Mouse (Mus musculus) myocyte (in vitro differentiated cells): ENCODE results near the gene Stat3.

Source experiments
- CEBPB ChIP-seq: IDR thresholded peaks from 2 replicates; pipeline ENCODE4 v1.6.1; 2011; ENCODE audit warnings: mild to moderate bottlenecking, moderate library complexity; ENCODE audit not compliant: poor library complexity, insufficient read depth, severe bottlenecking
- E2F4 ChIP-seq: IDR thresholded peaks from one replicate; pipeline ENCODE4 v1.6.1; 2011; ENCODE audit warnings: mild to moderate bottlenecking, control low read depth, moderate library complexity; ENCODE audit not compliant: insufficient read depth
- MAX ChIP-seq: IDR thresholded peaks from one replicate; pipeline ENCODE4 v1.6.1; 2011; ENCODE audit warnings: low read depth, mild to moderate bottlenecking, control low read depth
- MYOD1 ChIP-seq, 3 experiments: IDR thresholded peaks; one replicate each; pipeline ENCODE4 v1.6.1; 2011; ENCODE audit warnings: control low read depth in 2 of 3, low read depth in 2 of 3, mild to moderate bottlenecking in 2 of 3, moderate library complexity in 1 of 3; ENCODE audit not compliant: insufficient read length in 2 of 3, control insufficient read depth in 1 of 3
- MYOG ChIP-seq, 3 experiments: IDR thresholded peaks; one replicate each; pipeline ENCODE4 v1.6.1; 2011; ENCODE audit warnings: control low read depth in 2 of 3, low read depth in 2 of 3, mild to moderate bottlenecking in 2 of 3; ENCODE audit not compliant: insufficient read length in 2 of 3, control insufficient read depth in 1 of 3, insufficient read depth in 1 of 3
- POLR2A ChIP-seq: IDR thresholded peaks from one replicate; pipeline ENCODE4 v1.6.1; 2011; ENCODE audit warnings: low read depth, mild to moderate bottlenecking, control low read depth, moderate library complexity; ENCODE audit not compliant: insufficient read length
- POLR2AphosphoS2 ChIP-seq: IDR thresholded peaks from one replicate; pipeline ENCODE4 v1.6.1; 2011; ENCODE audit warnings: low read depth, control low read depth; ENCODE audit not compliant: insufficient read length
- REST ChIP-seq: IDR thresholded peaks from one replicate; pipeline ENCODE4 v1.6.1; 2011; ENCODE audit warnings: mild to moderate bottlenecking, control low read depth, moderate library complexity; ENCODE audit not compliant: insufficient read depth, insufficient read length
- SRF ChIP-seq: IDR thresholded peaks from one replicate; pipeline ENCODE4 v1.6.1; 2011; ENCODE audit warnings: low read depth; ENCODE audit not compliant: control insufficient read depth, insufficient read length
- TCF12 ChIP-seq: IDR thresholded peaks from one replicate; pipeline ENCODE4 v1.6.1; 2011; ENCODE audit warnings: mild to moderate bottlenecking, control low read depth; ENCODE audit not compliant: poor library complexity, insufficient read depth, severe bottlenecking
- TCF3 ChIP-seq: IDR thresholded peaks from one replicate; pipeline ENCODE4 v1.6.1; 2011; ENCODE audit warnings: low read depth, control low read depth; ENCODE audit not compliant: insufficient read length
- USF1 ChIP-seq: IDR thresholded peaks from one replicate; pipeline ENCODE4 v1.6.1; 2011; ENCODE audit warnings: low read depth, mild to moderate bottlenecking, control low read depth, moderate library complexity

DNA sequence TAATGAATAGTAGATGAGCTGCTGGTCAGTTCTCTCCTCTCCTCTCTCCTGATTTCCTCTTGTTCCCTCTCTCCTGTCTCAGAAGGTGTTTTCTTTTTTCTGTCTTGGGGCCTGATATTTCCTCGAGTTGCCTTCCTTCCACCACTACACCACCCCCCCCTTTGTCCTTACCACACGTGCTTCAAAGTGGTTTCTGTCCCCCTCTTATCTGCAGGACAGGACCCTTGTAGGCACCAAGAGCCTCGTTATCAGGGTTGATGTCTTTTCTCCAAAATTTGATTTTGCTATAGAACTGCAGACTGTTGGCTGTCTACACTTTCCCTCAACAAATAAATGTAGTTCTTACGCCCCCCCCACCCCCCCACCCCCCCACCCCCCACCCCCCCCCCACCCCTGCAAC is 9.0 kb upstream of the Stat3 start:
- TF ChIP-seq POLR2AphosphoS2 (no peak), MYOD1 (IDR thresholded peaks at IDR 0.05; ENCODE audit: control insufficient read depth in 1 of 3, insufficient read length in 2 of 3, low read depth in 2 of 3) (no peak), POLR2A (no peak), REST (no peak), MYOG (IDR thresholded peaks at IDR 0.05; ENCODE audit: control insufficient read depth in 1 of 3, insufficient read depth in 1 of 3, insufficient read length in 2 of 3, low read depth in 2 of 3) (no peak), MAX (no peak), E2F4 (no peak), SRF (no peak), USF1 (no peak), TCF12 (no peak), CEBPB (no peak), TCF3 (no peak)
